Mouse (Mus musculus): ENCODE results near the gene Slc25a29. TPM values are rescaled to one million over a fixed set of nuclear protein-coding genes. Genes with fewer than 3 reads are reported as not detected.

Gene Slc25a29
- polyA plus RNA-seq, 1 experiment: 5.5 TPM

- H3K36me3 ChIP-seq (ENCODE audit: control insufficient read depth, insufficient read depth): peaks cover 9% of the 10 kb centered on the region
- no peak overlapping the region for H3ac ChIP-seq (ENCODE audit: control insufficient read depth, insufficient read length, low read depth)
Observed at GRCm38 (mm10) chr12:108842663-108843062, 7.0 kb upstream of the Slc25a29 start.

DNA sequence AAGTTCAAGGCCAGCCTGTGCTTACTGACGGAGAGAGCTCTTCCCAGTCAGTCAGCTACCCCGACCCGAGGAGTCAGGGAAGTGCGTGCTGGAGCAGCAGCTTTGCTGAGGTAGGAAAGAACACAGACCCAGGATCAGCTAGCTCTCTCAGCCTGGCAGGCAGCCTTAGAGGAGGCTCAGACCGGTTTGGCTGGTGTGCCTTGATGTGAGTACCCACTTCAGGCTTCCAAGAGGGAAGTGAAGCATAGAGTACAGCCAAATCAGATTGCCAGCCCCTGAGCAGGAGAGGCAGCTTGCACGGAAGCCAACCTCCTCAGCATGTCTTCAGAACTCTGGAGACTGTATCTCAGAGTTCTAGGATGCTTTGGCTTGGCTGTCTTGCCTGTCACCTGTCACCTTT lies 5.5 kb upstream of the Slc25a29 start:
- peaks cover 9% of the 10 kb centered on the region for H3K36me3 ChIP-seq (ENCODE audit: control insufficient read depth, insufficient read depth)
- peaks cover 24% of the 10 kb centered on the region for H3K79me2 ChIP-seq (ENCODE audit: control insufficient read depth, insufficient read depth)
- H3K79me3 ChIP-seq (ENCODE audit: low read depth): peaks cover 18% of the 10 kb centered on the region
- H3K27me3 ChIP-seq (ENCODE audit: control insufficient read depth, insufficient read depth, insufficient read length): no peaks in the 10 kb centered on the region
- TF ChIP-seq MYOD1 (IDR thresholded peaks at IDR 0.05; ENCODE audit: control insufficient read depth, insufficient read length, low read depth) (no peak), FOSL1 (IDR thresholded peaks at IDR 0.05; ENCODE audit: insufficient read depth, low read length, poor library complexity, severe bottlenecking) (no peak)
- H3K4me3 ChIP-seq (ENCODE audit: insufficient read depth, poor library complexity, severe bottlenecking): no peak overlapping the region
- H3ac ChIP-seq (ENCODE audit: control insufficient read depth, insufficient read length, low read depth): no peak overlapping the region

More at GRCm38 (mm10) chr12:108842663-108843062, 7.0 kb upstream of the Slc25a29 start:
- Histone ChIP-seq H3K4me3 (ENCODE audit: insufficient read depth, poor library complexity, severe bottlenecking) (no peak overlapping the region), H3K79me3 (ENCODE audit: low read depth) (peaks cover 7% of the 10 kb centered on the region), H3K27me3 (ENCODE audit: control insufficient read depth, insufficient read depth, insufficient read length) (no peaks in the 10 kb centered on the region), H3K79me2 (ENCODE audit: control insufficient read depth, insufficient read depth) (peaks cover 9% of the 10 kb centered on the region)
- TF ChIP-seq CEBPB (IDR thresholded peaks at IDR 0.05; ENCODE audit: low read depth) (no peak), FOSL1 (IDR thresholded peaks at IDR 0.05; ENCODE audit: insufficient read depth, low read length, poor library complexity, severe bottlenecking) (no peak), MYOD1 (IDR thresholded peaks at IDR 0.05; ENCODE audit: control insufficient read depth, insufficient read length, low read depth) (no peak), MYOG (IDR thresholded peaks at IDR 0.05; ENCODE audit: control insufficient read depth, extremely low read depth, insufficient read length) (no peak), CTCF (IDR thresholded peaks at IDR 0.05; ENCODE audit: control insufficient read depth, insufficient read depth, insufficient read length) (no peak), USF1 (IDR thresholded peaks at IDR 0.05; ENCODE audit: low read depth) (no peak), MAX (IDR thresholded peaks at IDR 0.05) (no peak)

- Histone ChIP-seq H3K27me3 (ENCODE audit: control insufficient read depth, insufficient read depth, insufficient read length) (no peaks in the 10 kb centered on the region), H3K4me3 (ENCODE audit: insufficient read depth, poor library complexity, severe bottlenecking) (peak overlapping the region; percentile 52), H3K79me2 (ENCODE audit: control insufficient read depth, insufficient read depth) (peaks cover 41% of the 10 kb centered on the region), H3K79me3 (ENCODE audit: low read depth) (peaks cover 18% of the 10 kb centered on the region), H3K36me3 (ENCODE audit: control insufficient read depth, insufficient read depth) (peaks cover 6% of the 10 kb centered on the region), H3ac (ENCODE audit: control insufficient read depth, insufficient read length, low read depth) (peak overlapping the region; percentile 85)
- no peak for TF ChIP-seq MYOG (IDR thresholded peaks at IDR 0.05; ENCODE audit: control insufficient read depth, extremely low read depth, insufficient read length)
Observed at GRCm38 (mm10) chr12:108836722-108837121, 1.0 kb upstream of the Slc25a29 start.

DNA sequence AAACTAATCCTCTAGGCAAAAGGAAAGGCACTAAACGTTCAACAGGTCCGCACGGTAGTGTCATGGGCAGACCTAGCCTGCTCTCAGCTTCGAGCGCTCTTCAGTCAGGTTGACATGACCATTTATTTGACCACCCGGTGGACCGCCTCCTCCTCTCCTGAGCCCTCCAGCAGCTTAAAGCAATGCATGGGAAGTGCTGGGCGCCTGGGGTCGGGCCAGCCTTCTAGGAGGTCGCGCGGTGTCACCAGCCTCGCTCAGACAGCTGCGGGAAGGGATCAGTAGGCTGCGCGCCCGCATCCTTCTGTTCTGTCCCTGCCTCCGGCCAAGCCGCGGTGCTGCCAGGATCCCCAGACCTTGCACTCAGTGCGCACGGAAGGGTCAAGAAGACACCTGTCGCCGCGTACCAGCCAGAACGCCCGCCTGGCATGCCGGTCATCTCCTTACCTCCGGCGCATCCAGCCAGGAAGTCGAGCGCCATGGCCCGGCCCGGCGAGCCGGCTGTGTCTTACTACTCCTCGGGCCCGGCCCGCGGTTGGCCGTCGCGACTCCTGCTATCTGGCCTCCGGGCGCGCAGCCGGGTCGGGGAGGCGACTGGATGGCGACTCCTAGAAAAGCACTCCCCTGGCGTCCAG lies 359 bp downstream of the Slc25a29 start:
- TF ChIP-seq USF1 (IDR thresholded peaks at IDR 0.05; ENCODE audit: low read depth) (no peak), CTCF (IDR thresholded peaks at IDR 0.05; ENCODE audit: control insufficient read depth, insufficient read depth, insufficient read length) (no peak)
- peaks cover 41% of the 10 kb centered on the region for H3K79me2 ChIP-seq (ENCODE audit: control insufficient read depth, insufficient read depth)

DNA sequence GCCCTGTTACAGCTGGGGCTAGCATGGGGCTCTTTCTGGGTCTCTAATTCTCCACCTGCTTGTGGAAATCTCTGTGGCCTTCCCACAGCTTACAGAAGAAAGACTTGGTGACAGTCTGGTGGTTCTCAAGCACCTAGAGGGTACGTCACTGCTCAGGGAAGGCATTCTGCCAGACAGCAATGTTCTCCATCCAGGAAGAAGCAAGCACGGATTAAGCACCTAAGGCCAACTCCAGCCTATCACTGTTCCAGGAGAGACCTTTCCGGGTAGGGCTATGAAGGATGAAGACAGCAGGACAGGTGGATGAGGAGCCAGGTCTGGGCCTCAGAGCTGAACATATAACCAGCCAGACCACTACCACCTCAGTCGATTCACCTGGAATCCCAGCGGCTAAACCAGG lies 897 bp downstream of the Slc25a29 start:
- Histone ChIP-seq H3K79me2 (ENCODE audit: control insufficient read depth, insufficient read depth) (peaks cover 41% of the 10 kb centered on the region), H3K79me3 (ENCODE audit: low read depth) (peaks cover 18% of the 10 kb centered on the region), H3K36me3 (ENCODE audit: control insufficient read depth, insufficient read depth) (no peaks in the 10 kb centered on the region), H3ac (ENCODE audit: control insufficient read depth, insufficient read length, low read depth) (no peak overlapping the region), H3K4me3 (ENCODE audit: insufficient read depth, poor library complexity, severe bottlenecking) (no peak overlapping the region), H3K27me3 (ENCODE audit: control insufficient read depth, insufficient read depth, insufficient read length) (no peaks in the 10 kb centered on the region)
- TF ChIP-seq CTCF (IDR thresholded peaks at IDR 0.05; ENCODE audit: control insufficient read depth, insufficient read depth, insufficient read length) (no peak), FOSL1 (IDR thresholded peaks at IDR 0.05; ENCODE audit: insufficient read depth, low read length, poor library complexity, severe bottlenecking) (no peak), MAX (IDR thresholded peaks at IDR 0.05) (no peak), USF1 (IDR thresholded peaks at IDR 0.05; ENCODE audit: low read depth) (no peak), MYOG (IDR thresholded peaks at IDR 0.05; ENCODE audit: control insufficient read depth, extremely low read depth, insufficient read length) (no peak), MYOD1 (IDR thresholded peaks at IDR 0.05; ENCODE audit: control insufficient read depth, insufficient read length, low read depth) (no peak), CEBPB (IDR thresholded peaks at IDR 0.05; ENCODE audit: low read depth) (no peak)

More for the DNA sequence above, 359 bp downstream of the Slc25a29 start:
- H3K27me3 ChIP-seq (ENCODE audit: control insufficient read depth, insufficient read depth, insufficient read length): no peaks in the 10 kb centered on the region
- H3K36me3 ChIP-seq (ENCODE audit: control insufficient read depth, insufficient read depth): no peaks in the 10 kb centered on the region
- H3ac ChIP-seq (ENCODE audit: control insufficient read depth, insufficient read length, low read depth): peak overlapping the region; percentile 90
- H3K79me3 ChIP-seq (ENCODE audit: low read depth): peaks cover 18% of the 10 kb centered on the region
- peak overlapping the region; percentile 52 for H3K4me3 ChIP-seq (ENCODE audit: insufficient read depth, poor library complexity, severe bottlenecking)

- TF ChIP-seq CTCF (IDR thresholded peaks at IDR 0.05; ENCODE audit: control insufficient read depth, insufficient read depth, insufficient read length): no peak
- no peak for TF ChIP-seq MYOD1 (IDR thresholded peaks at IDR 0.05; ENCODE audit: control insufficient read depth, insufficient read length, low read depth)
- no peak for TF ChIP-seq FOSL1 (IDR thresholded peaks at IDR 0.05; ENCODE audit: insufficient read depth, low read length, poor library complexity, severe bottlenecking)
- no peak for TF ChIP-seq MYOG (IDR thresholded peaks at IDR 0.05; ENCODE audit: control insufficient read depth, extremely low read depth, insufficient read length)
- TF ChIP-seq CEBPB (IDR thresholded peaks at IDR 0.05; ENCODE audit: low read depth): no peak
- peak; percentile 7 for TF ChIP-seq USF1 (IDR thresholded peaks at IDR 0.05; ENCODE audit: low read depth)
- TF ChIP-seq MAX (IDR thresholded peaks at IDR 0.05): no peak
- H3K4me3 ChIP-seq (ENCODE audit: insufficient read depth, poor library complexity, severe bottlenecking): no peak overlapping the region
Observed at GRCm38 (mm10) chr12:108834337-108834736, 1.3 kb downstream of the Slc25a29 start.

More at GRCm38 (mm10) chr12:108834337-108834736, 1.3 kb downstream of the Slc25a29 start:
- Histone ChIP-seq H3K36me3 (ENCODE audit: control insufficient read depth, insufficient read depth) (no peaks in the 10 kb centered on the region), H3K27me3 (ENCODE audit: control insufficient read depth, insufficient read depth, insufficient read length) (no peaks in the 10 kb centered on the region), H3K79me3 (ENCODE audit: low read depth) (peaks cover 18% of the 10 kb centered on the region), H3K79me2 (ENCODE audit: control insufficient read depth, insufficient read depth) (peaks cover 41% of the 10 kb centered on the region), H3ac (ENCODE audit: control insufficient read depth, insufficient read length, low read depth) (no peak overlapping the region)
